Mouse (Mus musculus): ENCODE results near the gene Nfkbie.

DNA sequence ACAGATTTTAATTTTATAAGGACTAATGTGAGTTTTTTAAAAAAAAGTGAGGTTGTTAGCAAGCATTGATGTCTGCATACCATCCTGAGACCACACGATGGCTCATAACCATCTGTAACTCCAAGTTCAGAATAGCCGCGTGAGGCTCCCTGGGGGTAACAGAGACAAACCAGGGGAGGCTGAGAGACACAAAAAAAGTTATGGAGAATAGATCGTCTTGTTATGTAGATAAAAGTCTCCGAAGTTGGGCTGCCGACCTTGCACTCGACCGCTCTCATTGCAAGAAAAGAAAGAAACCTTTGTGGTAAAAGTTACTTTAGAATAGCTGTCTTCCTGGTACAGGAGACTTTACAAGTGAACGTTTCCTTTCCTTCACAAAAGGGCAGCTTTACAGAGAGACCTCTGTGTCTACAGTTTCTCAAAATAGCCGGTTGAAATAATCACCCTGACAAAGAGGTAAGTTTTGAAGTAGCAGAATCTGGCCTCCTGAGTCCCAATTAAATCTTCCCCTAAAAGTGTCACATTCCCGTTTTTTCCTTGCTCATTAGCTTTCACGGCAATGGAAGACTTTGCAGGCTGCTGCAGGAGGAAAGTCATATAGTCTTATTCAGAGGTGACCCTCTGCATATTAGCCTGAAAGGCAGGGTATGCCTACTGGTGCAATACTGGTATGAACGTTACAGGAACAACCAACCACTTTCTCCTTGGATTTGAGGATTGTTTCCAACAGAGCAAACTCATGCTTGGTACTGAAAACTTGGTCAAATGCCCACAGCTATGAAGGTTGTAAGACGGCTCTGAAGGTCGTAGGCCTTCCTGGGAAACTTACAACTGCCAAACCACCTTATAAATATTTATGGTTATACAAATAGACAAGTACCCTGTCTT is 51.7 kb downstream of the Nfkbie start:
- TF ChIP-seq CTCF (IDR thresholded peaks at IDR 0.05; ENCODE audit: borderline replicate concordance, insufficient read depth, low read length) (no peak), POLR2A (IDR thresholded peaks at IDR 0.05; ENCODE audit: low read depth, low read length) (no peak)

All from embryonic fibroblast, embryonic 13.5 days (primary cell).